Mouse (Mus musculus) myocyte (in vitro differentiated cells): ENCODE measurements around the gene Sptbn4. TPM values are rescaled to one million over a fixed set of nuclear protein-coding genes. Genes with fewer than 3 reads are reported as not detected.

Experiments
- H3K27me3 ChIP-seq: one replicate; pipeline ENCODE4 v1.6.1; 2011; ENCODE audit not compliant: control insufficient read depth, insufficient read depth, insufficient read length
- H3K36me3 ChIP-seq: one replicate; pipeline ENCODE4 v1.6.1; 2011; ENCODE audit not compliant: control insufficient read depth, insufficient read depth
- H3K4me2 ChIP-seq: one replicate; pipeline ENCODE4 v1.6.1; 2011; ENCODE audit warnings: low read depth, control low read depth
- H3K4me3 ChIP-seq: one replicate; pipeline ENCODE4 v1.5.1; 2011; ENCODE audit warnings: mild to moderate bottlenecking, control low read depth, moderate library complexity
- H3K79me2 ChIP-seq: one replicate; pipeline ENCODE4 v1.6.1; 2011; ENCODE audit not compliant: control insufficient read depth, insufficient read depth
- H3ac ChIP-seq: one replicate; pipeline ENCODE4 v1.6.1; 2011; ENCODE audit not compliant: control insufficient read depth, insufficient read length
- CEBPB ChIP-seq: IDR thresholded peaks from 2 replicates; pipeline ENCODE4 v1.6.1; 2011; ENCODE audit warnings: mild to moderate bottlenecking, moderate library complexity; ENCODE audit not compliant: poor library complexity, insufficient read depth, severe bottlenecking
- E2F4 ChIP-seq: IDR thresholded peaks from one replicate; pipeline ENCODE4 v1.6.1; 2011; ENCODE audit warnings: mild to moderate bottlenecking, control low read depth, moderate library complexity; ENCODE audit not compliant: insufficient read depth
- MAX ChIP-seq: IDR thresholded peaks from one replicate; pipeline ENCODE4 v1.6.1; 2011; ENCODE audit warnings: low read depth, mild to moderate bottlenecking, control low read depth
- MYOD1 ChIP-seq, 3 experiments: IDR thresholded peaks; one replicate each; pipeline ENCODE4 v1.6.1; 2011; ENCODE audit warnings: control low read depth in 2 of 3, low read depth in 2 of 3, mild to moderate bottlenecking in 2 of 3, moderate library complexity in 1 of 3; ENCODE audit not compliant: insufficient read length in 2 of 3, control insufficient read depth in 1 of 3
- MYOG ChIP-seq, 3 experiments: IDR thresholded peaks; one replicate each; pipeline ENCODE4 v1.6.1; 2011; ENCODE audit warnings: control low read depth in 2 of 3, low read depth in 2 of 3, mild to moderate bottlenecking in 2 of 3; ENCODE audit not compliant: insufficient read length in 2 of 3, control insufficient read depth in 1 of 3, insufficient read depth in 1 of 3
- POLR2A ChIP-seq: IDR thresholded peaks from one replicate; pipeline ENCODE4 v1.6.1; 2011; ENCODE audit warnings: low read depth, mild to moderate bottlenecking, control low read depth, moderate library complexity; ENCODE audit not compliant: insufficient read length
- POLR2AphosphoS2 ChIP-seq: IDR thresholded peaks from one replicate; pipeline ENCODE4 v1.6.1; 2011; ENCODE audit warnings: low read depth, control low read depth; ENCODE audit not compliant: insufficient read length
- REST ChIP-seq: IDR thresholded peaks from one replicate; pipeline ENCODE4 v1.6.1; 2011; ENCODE audit warnings: mild to moderate bottlenecking, control low read depth, moderate library complexity; ENCODE audit not compliant: insufficient read depth, insufficient read length
- SRF ChIP-seq: IDR thresholded peaks from one replicate; pipeline ENCODE4 v1.6.1; 2011; ENCODE audit warnings: low read depth; ENCODE audit not compliant: control insufficient read depth, insufficient read length
- TCF12 ChIP-seq: IDR thresholded peaks from one replicate; pipeline ENCODE4 v1.6.1; 2011; ENCODE audit warnings: mild to moderate bottlenecking, control low read depth; ENCODE audit not compliant: poor library complexity, insufficient read depth, severe bottlenecking
- TCF3 ChIP-seq: IDR thresholded peaks from one replicate; pipeline ENCODE4 v1.6.1; 2011; ENCODE audit warnings: low read depth, control low read depth; ENCODE audit not compliant: insufficient read length
- USF1 ChIP-seq: IDR thresholded peaks from one replicate; pipeline ENCODE4 v1.6.1; 2011; ENCODE audit warnings: low read depth, mild to moderate bottlenecking, control low read depth, moderate library complexity
- polyA plus RNA-seq: library from polyadenylated mRNA; unstranded; fragments of >200 nt; fragmentation: generic; extraction: Trizol; gene quantifications from one replicate; pipeline ENCODE4 v1.2.1, GENCODE M21; 2012; ENCODE audit warnings: missing spikeins

Sptbn4 gene
- polyA plus RNA-seq, 1 experiment: 0.17 TPM

DNA sequence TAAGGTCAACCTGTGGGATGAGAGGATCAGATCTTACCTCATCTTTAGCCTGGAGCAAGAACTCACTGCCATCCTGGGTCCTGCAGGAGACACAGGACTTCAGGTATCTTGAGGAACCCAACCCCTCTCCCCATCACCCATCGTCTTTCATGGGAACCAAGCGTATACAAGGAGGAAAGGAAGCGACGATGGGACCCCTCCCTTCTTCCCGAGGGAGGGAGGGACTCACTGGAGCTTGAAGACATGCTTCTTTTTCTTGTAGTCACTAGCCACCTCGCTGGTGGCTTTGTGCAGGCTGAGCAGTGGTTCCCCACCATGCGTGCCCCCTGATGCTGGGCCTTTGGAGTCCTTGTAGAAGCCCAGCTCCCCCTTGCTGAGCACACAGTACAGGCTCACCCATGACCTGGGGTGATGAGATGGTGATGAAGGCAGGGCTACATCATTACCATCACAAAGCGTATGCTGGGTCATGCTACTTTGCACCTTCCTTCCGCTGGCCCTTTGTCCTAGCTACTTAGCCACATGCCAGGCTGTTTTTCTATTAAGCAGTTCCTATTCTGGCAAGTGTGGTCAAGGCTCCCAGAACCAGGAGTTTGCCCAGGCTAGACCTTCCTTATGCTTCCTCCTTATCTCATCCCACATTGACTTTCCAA is 87.7 kb downstream of the Sptbn4 start:
- H3K4me3 ChIP-seq: no peak overlapping the region
- H3K27me3 ChIP-seq: no peaks in the 10 kb centered on the region
- TF ChIP-seq POLR2AphosphoS2 (no peak), TCF12 (no peak), USF1 (no peak), MYOD1 (IDR thresholded peaks at IDR 0.05; ENCODE audit: control insufficient read depth in 1 of 3, insufficient read length in 2 of 3, low read depth in 2 of 3) (no peak), MAX (no peak), CEBPB (no peak), SRF (no peak), MYOG (IDR thresholded peaks at IDR 0.05; ENCODE audit: control insufficient read depth in 1 of 3, insufficient read depth in 1 of 3, insufficient read length in 2 of 3, low read depth in 2 of 3) (no peak), REST (no peak), E2F4 (no peak), POLR2A (no peak), TCF3 (no peak)
- no peak overlapping the region for H3ac ChIP-seq
- H3K36me3 ChIP-seq: no peaks in the 10 kb centered on the region
- H3K79me2 ChIP-seq: no peaks in the 10 kb centered on the region
- H3K4me2 ChIP-seq: no peak overlapping the region

DNA sequence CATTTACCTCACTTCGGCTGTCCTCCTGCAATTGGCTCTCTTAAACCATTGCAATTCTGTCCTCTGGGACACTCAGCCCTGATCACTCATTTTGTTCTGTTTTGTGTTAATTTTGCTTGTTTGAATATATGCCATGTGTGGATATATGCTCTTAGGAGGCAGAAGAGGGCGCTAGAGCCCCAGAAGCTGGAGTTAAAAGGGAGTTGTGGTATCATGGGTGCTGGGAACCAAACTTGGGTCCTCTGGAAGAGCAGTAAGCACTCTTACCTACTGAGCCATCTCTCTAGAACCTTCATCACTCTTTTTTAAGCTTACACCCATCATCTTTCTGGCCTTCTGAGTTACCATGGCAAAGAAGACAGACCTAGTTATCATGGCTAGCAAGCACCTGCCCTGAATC is 88.3 kb downstream of the Sptbn4 start:
- TF ChIP-seq MYOG (IDR thresholded peaks at IDR 0.05; ENCODE audit: control insufficient read depth in 1 of 3, insufficient read depth in 1 of 3, insufficient read length in 2 of 3, low read depth in 2 of 3) (no peak), MYOD1 (IDR thresholded peaks at IDR 0.05; ENCODE audit: control insufficient read depth in 1 of 3, insufficient read length in 2 of 3, low read depth in 2 of 3) (no peak), REST (no peak), TCF12 (no peak), POLR2AphosphoS2 (no peak), POLR2A (no peak), CEBPB (no peak), USF1 (no peak), TCF3 (no peak)
- Histone ChIP-seq H3K79me2 (no peaks in the 10 kb centered on the region), H3K4me3 (no peak overlapping the region), H3K36me3 (no peaks in the 10 kb centered on the region), H3K27me3 (no peaks in the 10 kb centered on the region), H3ac (no peak overlapping the region), H3K4me2 (no peak overlapping the region)

DNA sequence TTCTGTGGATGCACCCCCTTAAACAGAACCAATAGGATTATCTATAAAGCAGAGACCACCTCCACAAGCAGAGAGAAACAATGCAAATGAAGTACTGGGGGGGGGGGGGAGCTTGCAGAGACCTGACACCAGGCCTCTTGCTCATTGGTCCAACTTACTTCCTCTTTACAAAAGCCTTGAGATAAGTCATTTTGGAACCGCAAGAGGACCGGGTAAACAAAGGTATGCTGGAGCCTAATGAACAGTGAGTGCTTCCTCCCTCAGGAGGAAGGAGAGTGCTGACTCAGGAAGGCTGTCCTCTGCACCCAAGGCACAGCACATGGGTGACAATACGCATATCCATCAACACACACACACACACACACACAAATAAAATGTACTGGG is 89.9 kb downstream of the Sptbn4 start:
- H3ac ChIP-seq: no peak overlapping the region
- H3K27me3 ChIP-seq: no peaks in the 10 kb centered on the region
- no peak overlapping the region for H3K4me3 ChIP-seq
- TF ChIP-seq MAX (no peak), REST (no peak), SRF (no peak), POLR2A (no peak), TCF3 (no peak), CEBPB (no peak), USF1 (no peak), TCF12 (no peak), E2F4 (no peak)
- H3K4me2 ChIP-seq: no peak overlapping the region
- no peaks in the 10 kb centered on the region for H3K79me2 ChIP-seq
- no peaks in the 10 kb centered on the region for H3K36me3 ChIP-seq

DNA sequence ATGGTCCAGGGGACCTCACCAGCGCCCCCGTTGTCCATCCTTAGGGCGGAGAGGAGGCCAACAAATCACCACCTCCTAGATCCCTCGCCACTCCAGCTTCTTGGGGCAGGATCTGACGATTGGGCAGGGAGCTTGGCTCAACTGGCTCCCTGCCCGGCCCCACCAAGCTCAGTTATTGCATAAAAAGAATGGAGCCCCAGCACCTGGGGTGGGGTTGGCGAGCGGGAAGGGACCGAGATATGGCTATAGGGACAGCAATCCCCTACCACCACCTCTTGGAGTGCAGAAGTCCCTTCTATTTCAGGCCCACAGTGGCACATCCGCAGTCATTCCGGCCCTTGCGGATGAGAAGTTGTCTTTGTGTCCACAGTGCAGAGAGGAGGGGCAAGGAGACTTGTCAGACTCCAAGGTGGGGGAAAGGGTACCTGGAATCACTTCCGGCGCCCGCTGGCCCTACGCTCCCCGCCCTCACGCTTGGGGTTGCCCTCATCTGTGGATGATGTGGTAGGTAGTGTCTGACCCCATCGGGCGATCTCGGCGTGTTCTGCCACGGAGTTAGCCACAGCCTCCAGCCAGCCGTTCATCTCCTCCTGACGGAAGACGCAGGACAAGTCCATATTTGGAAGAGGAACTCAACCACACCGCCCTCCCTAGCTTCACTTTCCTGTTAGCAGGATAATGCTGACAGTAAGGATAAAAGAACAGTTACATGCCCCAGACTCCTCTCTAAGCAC is 90.5 kb downstream of the Sptbn4 start, which contains the start of gene Gm20479:
Gm20479 (minus strand) TSS at position 559 of the 734 bp plus-strand sequence.
- H3K27me3 ChIP-seq: no peaks in the 10 kb centered on the region
- TF ChIP-seq E2F4: no peak
- no peaks in the 10 kb centered on the region for H3K79me2 ChIP-seq
- no peak within 1 kb of the TSS for H3ac ChIP-seq
- peak within 1 kb of the TSS; percentile 28 for H3K4me2 ChIP-seq
- no peaks in the 10 kb centered on the region for H3K36me3 ChIP-seq
- H3K4me3 ChIP-seq: peak within 1 kb of the TSS; percentile 58

DNA sequence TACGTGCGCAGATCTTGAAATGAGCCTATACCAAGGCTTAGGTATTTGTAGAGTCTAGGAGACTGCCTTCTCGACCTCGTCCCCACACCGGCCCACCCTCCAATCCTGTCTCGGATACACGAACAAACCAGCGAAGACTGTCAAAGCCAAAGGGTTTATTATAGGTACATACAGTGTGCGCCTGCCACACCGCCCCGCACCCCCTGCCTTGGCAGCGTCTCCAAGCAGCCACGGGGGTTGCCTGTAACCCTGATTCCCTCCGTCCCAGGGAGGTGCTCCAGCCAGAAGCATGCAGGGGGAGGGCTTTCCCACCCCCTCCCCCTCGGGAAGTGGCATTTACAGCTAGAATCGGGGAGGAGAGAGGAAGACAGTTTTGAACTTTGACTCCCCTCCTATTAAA is 91.2 kb downstream of the Sptbn4 start:
- Histone ChIP-seq H3ac (no peak overlapping the region), H3K79me2 (no peaks in the 10 kb centered on the region), H3K36me3 (no peaks in the 10 kb centered on the region), H3K4me2 (peak overlapping the region; percentile 28), H3K27me3 (no peaks in the 10 kb centered on the region), H3K4me3 (peak overlapping the region; percentile 58)
- TF ChIP-seq E2F4 (no peak), MAX (no peak), SRF (no peak), USF1 (no peak), CEBPB (no peak), MYOG (IDR thresholded peaks at IDR 0.05; ENCODE audit: control insufficient read depth in 1 of 3, insufficient read depth in 1 of 3, insufficient read length in 2 of 3, low read depth in 2 of 3) (no peak), POLR2A (no peak), REST (no peak), TCF3 (no peak), MYOD1 (IDR thresholded peaks at IDR 0.05; ENCODE audit: control insufficient read depth in 1 of 3, insufficient read length in 2 of 3, low read depth in 2 of 3) (no peak), TCF12 (no peak), POLR2AphosphoS2 (no peak)
